Mouse (Mus musculus): ENCODE measurements around the gene Slain2.
"Not testable (repeated sequence)": the region's sequence is repeated elsewhere in the genome, so short reads cannot be mapped to it uniquely, and the experiment has no call there.

Slain2 gene

GRCm38 (mm10) chr5:72902312-72902711, 11.8 kb upstream of the Slain2 start:
- DNase-seq = no peak

GRCm38 (mm10) chr5:72902876-72903516, 11.1 kb upstream of the Slain2 start:
- no peak for DNase-seq

DNA sequence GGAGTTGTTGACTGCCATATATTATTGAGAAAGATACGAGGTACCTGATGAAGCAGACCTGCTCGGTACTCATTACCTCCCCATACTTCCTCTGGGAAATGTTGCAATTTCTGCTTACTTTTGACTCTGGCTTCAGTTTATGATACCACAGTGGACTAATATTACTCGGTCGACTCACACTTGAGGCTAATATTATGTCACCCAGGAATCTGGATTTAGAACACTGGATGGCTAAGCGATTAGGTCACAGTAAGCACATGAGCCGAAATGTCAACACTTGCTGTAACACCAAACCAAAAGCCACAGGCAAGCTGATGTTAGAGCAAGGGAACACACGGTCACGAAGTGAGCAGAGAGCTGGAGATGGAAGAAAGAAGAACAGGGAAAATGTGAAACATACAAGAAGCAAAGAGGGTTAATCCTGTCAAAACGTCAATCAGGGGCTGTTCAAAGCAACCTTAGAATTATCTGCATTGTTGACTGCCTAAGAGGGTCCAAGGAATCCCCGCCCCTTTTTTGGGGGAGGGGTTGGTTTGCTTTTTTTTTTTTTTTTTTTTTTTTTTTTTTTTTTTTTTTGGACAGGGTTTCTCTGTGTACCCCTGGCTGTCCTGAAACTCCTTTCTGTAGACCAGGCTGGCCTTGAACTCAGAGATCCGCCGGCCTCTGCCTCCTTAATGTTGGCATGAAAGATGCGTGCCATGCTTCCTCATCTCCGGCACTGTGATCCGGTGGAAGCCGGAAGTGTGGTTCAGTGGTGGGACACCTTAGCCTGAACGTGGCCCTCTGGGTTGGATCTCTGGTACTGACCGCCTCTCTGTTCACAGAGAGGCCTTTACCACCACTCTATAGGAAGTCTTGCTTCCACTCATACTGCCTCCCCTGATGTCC, 9.0 kb upstream of the Slain2 start:
- DNase-seq = no peak

- no peak for DNase-seq
Observed at GRCm38 (mm10) chr5:72907402-72907801, 6.7 kb upstream of the Slain2 start.

DNA sequence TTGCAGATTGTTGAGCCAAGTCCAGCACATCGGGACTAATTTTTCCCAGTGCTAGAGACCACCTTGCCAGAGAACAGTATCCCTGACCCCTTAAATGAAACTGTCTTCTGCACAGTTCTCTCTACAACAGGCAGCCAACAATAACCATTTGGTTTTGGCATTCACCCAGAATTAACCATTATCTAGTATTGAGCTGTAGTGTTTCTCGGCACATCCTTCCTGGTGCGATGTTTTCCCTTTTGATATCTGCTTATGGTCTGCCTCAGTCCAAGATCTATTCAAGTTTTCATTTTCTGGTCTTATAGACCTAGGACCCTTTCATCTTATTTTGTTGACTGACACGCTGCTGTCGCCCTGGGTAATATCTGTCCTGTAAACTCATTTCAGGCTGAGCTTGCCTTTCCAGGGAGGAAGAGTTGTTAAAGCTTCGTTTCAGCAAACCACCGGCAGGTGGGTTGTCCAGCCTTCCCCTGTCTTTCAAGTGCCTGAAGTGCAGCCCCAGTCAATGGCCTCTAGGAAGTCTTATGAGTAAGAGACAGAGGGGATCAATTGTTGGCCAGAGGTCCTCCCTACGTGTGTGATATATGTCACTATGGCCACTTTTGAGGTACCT, 5.7 kb upstream of the Slain2 start:
- DNase-seq = no peak

- DNase-seq = no peak
Observed at GRCm38 (mm10) chr5:72909363-72909762, 4.7 kb upstream of the Slain2 start.

GRCm38 (mm10) chr5:72910373-72910772, 3.7 kb upstream of the Slain2 start:
- DNase-seq = no peak

- no peak for DNase-seq
Observed at GRCm38 (mm10) chr5:72911284-72911683, 2.8 kb upstream of the Slain2 start.

- DNase-seq = peak; percentile 42
Observed at GRCm38 (mm10) chr5:72914633-72915561, 793 bp downstream of the Slain2 start.

DNA sequence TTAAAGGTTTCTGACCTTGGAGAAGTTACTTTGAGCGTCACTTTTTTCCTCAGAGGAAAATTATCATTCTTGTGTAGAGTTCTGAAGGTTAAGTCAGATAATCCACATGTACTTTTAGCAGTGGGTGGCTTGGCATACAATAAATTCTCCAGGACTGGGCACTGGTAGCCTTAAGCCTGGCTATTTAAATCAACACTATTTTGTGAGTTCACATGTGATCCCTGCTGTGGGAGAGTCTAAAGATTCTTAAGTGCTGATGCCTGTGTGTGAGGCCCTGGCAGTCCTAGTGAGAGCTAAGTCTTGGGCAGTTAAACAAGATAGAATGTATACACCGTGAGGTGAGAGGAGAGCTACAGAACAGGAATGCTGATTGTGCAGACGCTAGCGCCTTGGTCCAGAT, 1.9 kb downstream of the Slain2 start:
- DNase-seq = no peak

GRCm38 (mm10) chr5:72916851-72917250, 2.7 kb downstream of the Slain2 start:
- DNase-seq = no peak

- no peak for DNase-seq
Observed at GRCm38 (mm10) chr5:72920416-72920815, 6.3 kb downstream of the Slain2 start.

DNA sequence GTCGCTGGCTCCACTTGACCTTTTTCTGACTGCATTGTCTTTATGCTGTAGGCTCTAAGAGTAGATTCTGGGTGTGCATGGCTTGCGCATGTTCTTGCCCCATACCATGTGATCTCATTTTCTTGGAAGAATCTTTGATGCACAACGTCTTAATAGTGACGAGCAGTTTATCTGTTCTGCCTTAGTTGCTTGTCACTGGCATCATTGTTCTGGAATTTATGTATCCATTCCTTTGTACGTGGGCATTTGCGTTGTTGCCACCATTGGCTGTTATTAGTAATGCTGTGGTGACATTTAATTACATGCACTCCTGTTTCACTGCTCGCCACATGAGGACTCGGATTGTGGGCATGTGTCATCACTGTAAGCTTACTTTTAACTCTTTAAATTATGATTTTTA, 7.1 kb downstream of the Slain2 start:
- DNase-seq = no peak

DNA sequence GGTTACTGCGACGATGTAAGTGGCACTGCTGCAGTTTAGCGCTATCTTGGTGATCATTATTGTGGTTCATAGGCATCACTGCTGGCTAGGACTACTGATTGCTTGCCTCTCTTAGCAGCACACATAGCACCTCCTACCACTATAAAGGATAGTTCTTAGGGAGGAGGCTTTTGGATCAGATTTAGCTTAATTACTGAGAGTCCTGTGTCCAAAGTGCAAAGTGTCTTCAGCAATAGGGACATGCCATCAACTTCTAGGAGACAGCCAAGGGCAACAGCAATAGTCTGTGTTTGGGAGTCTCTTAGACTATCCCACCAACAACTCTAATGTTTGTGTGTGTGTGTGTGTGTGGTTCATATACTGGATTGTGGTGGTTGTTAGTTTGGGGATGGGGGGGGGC, 8.7 kb downstream of the Slain2 start:
- no peak for DNase-seq

DNA sequence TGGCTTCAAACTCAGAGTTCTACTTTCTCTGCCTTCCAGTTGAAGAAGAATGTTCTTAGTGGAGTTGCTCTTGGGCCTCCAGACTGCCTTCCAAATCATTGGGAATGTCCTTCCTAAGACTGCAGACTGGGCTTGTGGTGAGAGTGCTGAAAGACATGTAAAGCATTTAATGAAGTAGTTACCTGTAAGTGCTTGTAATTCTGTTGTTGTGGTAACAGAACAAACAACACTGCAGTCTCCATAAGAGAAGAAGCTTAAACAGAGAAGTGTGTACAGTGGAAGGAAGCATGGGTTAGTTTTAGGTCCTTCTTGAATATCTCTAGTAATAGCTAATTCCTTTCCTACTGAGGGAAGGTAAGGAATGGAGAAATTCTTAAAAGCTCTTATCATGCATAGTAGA, 13.0 kb downstream of the Slain2 start:
- no peak for DNase-seq

- no peak for DNase-seq
Observed at GRCm38 (mm10) chr5:72933026-72933675, 19.0 kb downstream of the Slain2 start.

DNA sequence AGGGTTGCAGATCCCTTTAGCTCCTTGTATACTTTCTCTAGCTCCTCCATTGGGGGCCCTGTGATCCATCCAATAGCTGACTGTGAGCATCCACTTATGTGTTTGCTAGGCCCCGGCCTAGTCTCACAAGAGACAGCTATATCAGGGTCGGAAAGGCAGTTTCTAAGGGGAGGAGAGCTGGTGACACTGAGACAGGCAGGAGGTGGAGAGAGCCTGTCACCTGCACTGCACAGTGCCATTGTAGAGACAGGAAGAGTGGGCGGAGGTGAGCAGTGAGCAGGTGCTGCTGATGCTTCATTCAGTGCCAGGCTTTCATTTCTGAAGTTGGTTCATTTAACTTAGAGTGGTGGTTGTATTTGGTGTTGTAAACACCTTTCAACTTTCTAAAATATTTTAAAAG, 24.3 kb downstream of the Slain2 start:
- DNase-seq = not testable (repeated sequence)

DNA sequence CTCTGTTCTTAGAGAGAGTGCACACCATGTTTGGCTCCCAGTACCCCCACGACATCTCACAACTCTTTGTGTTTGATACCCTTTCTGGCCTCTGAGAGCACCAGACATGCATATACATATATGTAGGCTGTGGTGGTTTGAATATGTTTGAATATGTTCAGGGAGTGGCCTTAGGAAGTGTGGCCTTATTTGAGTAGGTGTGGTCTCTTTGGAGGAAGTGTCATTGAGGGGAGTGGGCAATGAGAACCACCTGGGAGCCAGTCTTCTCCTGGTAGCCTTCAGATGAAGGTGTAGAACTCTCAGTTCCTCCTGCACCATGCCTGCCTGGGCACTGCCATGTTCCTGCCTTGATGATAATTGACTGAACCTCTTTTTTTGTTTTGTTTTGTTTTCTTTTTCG, 25.2 kb downstream of the Slain2 start:
- no peak for DNase-seq

DNA sequence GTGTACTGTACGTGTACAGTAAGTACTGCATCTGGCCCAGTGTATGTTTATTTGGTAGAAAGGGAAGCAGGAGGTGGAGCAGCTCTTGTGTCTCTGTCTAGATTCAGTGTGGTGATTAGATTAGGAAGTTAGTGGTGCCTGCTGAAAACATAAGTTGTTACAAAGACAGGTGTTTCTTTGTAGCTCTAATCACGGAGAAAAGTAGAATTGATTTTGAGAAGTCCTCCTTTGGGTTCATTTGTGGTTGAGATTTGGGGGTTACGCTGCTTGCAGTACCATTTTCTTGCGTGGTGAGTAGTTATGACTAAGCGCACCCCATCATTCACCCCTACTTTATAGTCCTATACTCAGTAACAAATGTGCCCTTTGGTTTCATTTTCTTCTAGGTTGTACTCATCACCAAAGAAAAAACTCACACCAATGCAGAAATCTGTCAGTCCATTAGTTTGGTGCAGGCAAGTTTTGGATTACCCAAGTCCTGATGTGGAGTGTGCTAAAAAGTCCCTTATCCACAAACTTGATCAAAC, 26.9 kb downstream of the Slain2 start:
- DNase-seq = no peak

GRCm38 (mm10) chr5:72948136-72948535, 34.0 kb downstream of the Slain2 start:
- DNase-seq = peak; percentile 58

GRCm38 (mm10) chr5:72950252-72950651, 36.1 kb downstream of the Slain2 start:
- DNase-seq = no peak

GRCm38 (mm10) chr5:72953996-72954604, 40.0 kb downstream of the Slain2 start:
- DNase-seq = no peak

Measured in kidney, adult 11 months (tissue).